Mouse (Mus musculus) myocyte (in vitro differentiated cells): ENCODE results near the gene Atad3a.

Source experiments
- CEBPB ChIP-seq: IDR thresholded peaks from 2 replicates; pipeline ENCODE4 v1.6.1; 2011; ENCODE audit warnings: mild to moderate bottlenecking, moderate library complexity; ENCODE audit not compliant: poor library complexity, insufficient read depth, severe bottlenecking
- E2F4 ChIP-seq: IDR thresholded peaks from one replicate; pipeline ENCODE4 v1.6.1; 2011; ENCODE audit warnings: mild to moderate bottlenecking, control low read depth, moderate library complexity; ENCODE audit not compliant: insufficient read depth
- MYOG ChIP-seq, 3 experiments: IDR thresholded peaks; one replicate each; pipeline ENCODE4 v1.6.1; 2011; ENCODE audit warnings: control low read depth in 2 of 3, low read depth in 2 of 3, mild to moderate bottlenecking in 2 of 3; ENCODE audit not compliant: insufficient read length in 2 of 3, control insufficient read depth in 1 of 3, insufficient read depth in 1 of 3
- POLR2A ChIP-seq: IDR thresholded peaks from one replicate; pipeline ENCODE4 v1.6.1; 2011; ENCODE audit warnings: low read depth, mild to moderate bottlenecking, control low read depth, moderate library complexity; ENCODE audit not compliant: insufficient read length
- POLR2AphosphoS2 ChIP-seq: IDR thresholded peaks from one replicate; pipeline ENCODE4 v1.6.1; 2011; ENCODE audit warnings: low read depth, control low read depth; ENCODE audit not compliant: insufficient read length
- REST ChIP-seq: IDR thresholded peaks from one replicate; pipeline ENCODE4 v1.6.1; 2011; ENCODE audit warnings: mild to moderate bottlenecking, control low read depth, moderate library complexity; ENCODE audit not compliant: insufficient read depth, insufficient read length
- TCF12 ChIP-seq: IDR thresholded peaks from one replicate; pipeline ENCODE4 v1.6.1; 2011; ENCODE audit warnings: mild to moderate bottlenecking, control low read depth; ENCODE audit not compliant: poor library complexity, insufficient read depth, severe bottlenecking
- TCF3 ChIP-seq: IDR thresholded peaks from one replicate; pipeline ENCODE4 v1.6.1; 2011; ENCODE audit warnings: low read depth, control low read depth; ENCODE audit not compliant: insufficient read length
- USF1 ChIP-seq: IDR thresholded peaks from one replicate; pipeline ENCODE4 v1.6.1; 2011; ENCODE audit warnings: low read depth, mild to moderate bottlenecking, control low read depth, moderate library complexity

- TF ChIP-seq POLR2A = peak; percentile 52
- TF ChIP-seq REST = no peak
- TF ChIP-seq TCF3 = no peak
- TF ChIP-seq TCF12 = no peak
- peak in 1 of 3 experiments; percentile 27 for TF ChIP-seq MYOG (IDR thresholded peaks at IDR 0.05; ENCODE audit: control insufficient read depth in 1 of 3, insufficient read depth in 1 of 3, insufficient read length in 2 of 3, low read depth in 2 of 3)
- no peak for TF ChIP-seq E2F4
- TF ChIP-seq USF1 = no peak
- TF ChIP-seq POLR2AphosphoS2 = no peak
- TF ChIP-seq CEBPB = no peak
These were observed 66.2 kb downstream of the Atad3a start for GRCm38 (mm10) chr4:155694482-155695401.
